ENCODE assay signal across 25 mouse cellular contexts in genomic region chr3:6382296-6382695, GRCm38 (mm10).
"Had no signal": no experiment of that assay in that cellular context is flagged by ENCODE, and none has a peak within 500 bp of the region (broad histone marks: within the 10 kb centered on the region; RNA-seq: fewer than 3 reads in every experiment).

No protein-coding gene starts in this region.

- H3K4me2 ChIP-seq: liver, embryonic 12.5 days; liver, embryonic 15.5 days; lung, embryonic 15.5 days; midbrain, embryonic 11.5 days; midbrain, embryonic 15.5 days; neural tube, embryonic 13.5 days had no signal

- ATAC-seq: liver, embryonic 12.5 days; midbrain, embryonic 15.5 days had no signal

- H3K4me3 ChIP-seq: layer of hippocampus, adult 2 months; left cerebral cortex, adult 2 months; limb, embryonic 12.5 days; liver, embryonic 12.5 days; liver, embryonic 15.5 days; lung, embryonic 15.5 days; megakaryocyte, embryonic 14.5 days; midbrain, embryonic 15.5 days; myocyte; neural tube, embryonic 13.5 days had no signal

- H3K9me3 ChIP-seq: liver, embryonic 15.5 days; lung, embryonic 15.5 days; midbrain, embryonic 15.5 days; neural tube, embryonic 13.5 days had no signal

- H3K9ac ChIP-seq: limb, embryonic 12.5 days; liver, embryonic 12.5 days; liver, embryonic 15.5 days; lung, embryonic 15.5 days; midbrain, embryonic 15.5 days; neural tube, embryonic 13.5 days had no signal

- H3K4me1 ChIP-seq: liver, embryonic 12.5 days; liver, embryonic 15.5 days; lung, embryonic 15.5 days; megakaryocyte, embryonic 14.5 days; midbrain, embryonic 15.5 days had no signal

- H3K27ac ChIP-seq: kidney, postnatal 0 days; layer of hippocampus, adult 2 months; left cerebral cortex, adult 2 months; liver, embryonic 12.5 days; liver, embryonic 15.5 days; lung, embryonic 15.5 days; midbrain, embryonic 15.5 days; neural tube, embryonic 13.5 days; stomach, postnatal 0 days had no signal

- DNase-seq: kidney, adult 18-20 months; kidney, adult 9 months; kidney, postnatal 25 days; layer of hippocampus, adult 9-11 months; layer of hippocampus, postnatal 36 days; liver; lung, adult 18-20 months; lung, postnatal 10 days; lung, postnatal 36 days; thymus, adult 2 months; thymus, postnatal 14 days; thymus, postnatal 4 days had no signal

- H3K36me3 ChIP-seq: limb, embryonic 12.5 days; liver, embryonic 12.5 days; liver, embryonic 15.5 days; lung, embryonic 15.5 days; midbrain, embryonic 15.5 days; neural tube, embryonic 13.5 days had no signal

- H3K27me3 ChIP-seq: limb, embryonic 12.5 days; liver, embryonic 12.5 days; liver, embryonic 15.5 days; lung, embryonic 15.5 days; megakaryocyte, embryonic 14.5 days; midbrain, embryonic 15.5 days; neural tube, embryonic 13.5 days had no signal
